18 mouse cellular contexts compared by ENCODE assay signal in the genomic region with DNA sequence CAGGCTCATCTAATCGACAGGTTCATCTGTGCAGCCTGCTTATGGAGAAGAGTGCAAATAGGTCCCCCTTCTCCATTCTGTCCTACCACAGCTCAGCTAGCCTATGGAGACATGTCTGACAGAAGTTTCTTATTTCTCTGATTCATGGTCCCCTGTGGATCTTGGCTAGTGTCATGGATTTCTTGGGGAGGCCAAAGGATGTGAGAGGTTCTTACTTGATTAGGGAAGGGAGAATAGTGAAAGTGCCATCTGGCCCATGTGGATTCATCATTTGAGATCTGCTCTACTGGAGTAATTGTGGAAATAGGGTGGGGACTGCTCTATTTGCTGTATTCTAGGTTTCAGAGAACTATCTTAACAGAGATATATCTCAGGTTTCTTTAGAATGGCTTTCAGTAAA.
"Had no signal": no experiment of that assay in that cellular context is flagged by ENCODE, and none has a peak within 500 bp of the region (broad histone marks: within the 10 kb centered on the region; RNA-seq: fewer than 3 reads in every experiment).

No protein-coding gene starts in this region.

- ATAC-seq: liver, postnatal 0 days; lung, postnatal 0 days; midbrain, embryonic 13.5 days; midbrain, embryonic 16.5 days had no signal

- H3K27ac ChIP-seq: lung, embryonic 15.5 days; macrophage; midbrain, embryonic 13.5 days; neural tube, embryonic 12.5 days; stomach, embryonic 15.5 days; stomach, postnatal 0 days had no signal

- H3K4me3 ChIP-seq: lung, embryonic 15.5 days; megakaryocyte, embryonic 14.5 days; midbrain, embryonic 13.5 days; neural tube, embryonic 12.5 days; stomach, embryonic 15.5 days had no signal

- H3K9ac ChIP-seq: liver, postnatal 0 days; lung, embryonic 15.5 days; midbrain, embryonic 13.5 days; neural tube, embryonic 12.5 days; stomach, embryonic 15.5 days had no signal

- H3K9me3 ChIP-seq: lung, embryonic 15.5 days; megakaryocyte, embryonic 14.5 days; midbrain, embryonic 13.5 days; neural tube, embryonic 12.5 days; stomach, embryonic 15.5 days had no signal

- H3K27me3 ChIP-seq: lung, embryonic 15.5 days; megakaryocyte, embryonic 14.5 days; midbrain, embryonic 13.5 days; neural tube, embryonic 12.5 days; stomach, embryonic 15.5 days had no signal

- H3K4me2 ChIP-seq: lung, embryonic 15.5 days; midbrain, embryonic 11.5 days; midbrain, embryonic 13.5 days; neural tube, embryonic 12.5 days; stomach, embryonic 15.5 days had no signal

- H3K36me3 ChIP-seq: lung, embryonic 15.5 days; midbrain, embryonic 13.5 days; neural tube, embryonic 12.5 days; stomach, embryonic 15.5 days had no signal

- DNase-seq: liver, postnatal 0 days; lung, adult 2 months; lung, postnatal 14 days; lung, postnatal 36 days; right cerebral cortex, postnatal 14 days; thymus, adult 2 months; thymus, postnatal 25 days; thymus, postnatal 4 days had no signal
